Mouse (Mus musculus) CH12F3 (cell line): ENCODE data around the gene Atp2b4.
"Not testable (repeated sequence)": the region's sequence is repeated elsewhere in the genome, so short reads cannot be mapped to it uniquely, and the experiment has no call there.

Source experiments
- in situ Hi-C: fragments of 300-500 bp; cut with MboI; formaldehyde crosslinking; loops from 2 replicates; pipeline ENCODE4 v1.14.3; 2020; ENCODE audit warnings: low sequenced_read_pairs

Atp2b4 gene

GRCm38 (mm10) chr1:133751621-133752020, 49.2 kb downstream of the Atp2b4 start:
- in situ Hi-C loops, result no loop called here

GRCm38 (mm10) chr1:133749954-133750353, 50.9 kb downstream of the Atp2b4 start:
- in situ Hi-C loops, result no loop called here

GRCm38 (mm10) chr1:133745078-133745495, 55.8 kb downstream of the Atp2b4 start:
- in situ Hi-C loops, result no loop called here

DNA sequence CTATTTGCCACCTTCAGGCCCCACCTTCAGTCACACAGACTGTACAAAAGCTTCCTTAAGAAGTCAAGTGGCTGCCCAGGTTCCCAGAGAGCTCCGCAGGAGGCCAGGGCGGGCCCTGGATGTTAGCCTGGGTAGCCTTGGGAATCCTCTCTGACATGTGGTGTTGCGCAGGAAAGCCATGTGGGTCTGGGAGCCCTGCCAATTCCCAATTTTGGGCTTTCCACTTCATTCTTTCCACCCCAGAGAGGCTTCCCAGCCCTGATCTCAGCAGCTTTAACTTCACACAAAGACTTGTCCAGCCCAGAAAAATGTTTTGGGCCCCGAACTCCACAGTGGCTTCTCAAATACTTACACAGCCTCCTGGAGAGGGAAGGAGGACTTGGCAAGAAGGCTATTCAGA, 56.2 kb downstream of the Atp2b4 start:
- in situ Hi-C loops, result no loop called here

GRCm38 (mm10) chr1:133742517-133742916, 58.3 kb downstream of the Atp2b4 start:
- in situ Hi-C loops, result no loop called here

GRCm38 (mm10) chr1:133741881-133742434, 58.9 kb downstream of the Atp2b4 start:
- in situ Hi-C loops, result no loop called here

DNA sequence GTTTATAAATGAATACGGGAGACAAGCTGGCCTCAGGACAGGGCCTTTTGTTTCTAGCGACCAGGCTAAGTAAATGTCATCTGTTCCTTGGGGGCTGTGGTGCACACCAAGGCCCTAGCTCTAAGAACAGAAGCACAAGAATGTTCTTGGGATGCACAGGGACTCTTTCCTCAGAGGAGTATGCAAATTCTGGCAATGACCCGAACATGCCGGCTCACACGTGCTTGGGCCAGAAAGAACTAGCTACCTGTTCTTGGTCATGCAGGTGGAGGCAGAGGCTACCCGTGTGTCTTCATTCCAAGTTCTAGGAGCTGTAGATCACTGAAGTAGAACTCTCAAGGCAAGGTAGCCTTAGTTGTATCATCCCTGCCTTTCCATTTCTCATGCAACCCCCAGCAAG, 59.7 kb downstream of the Atp2b4 start:
- in situ Hi-C loops, result no loop called here

- in situ Hi-C loops, result loop anchor here (5.0 to 10.0 kb wide), 2 partner anchors 156 to 308 kb away; no protein-coding TSS in a partner anchor
These were observed 64.2 kb downstream of the Atp2b4 start for GRCm38 (mm10) chr1:133736664-133737063.

- in situ Hi-C loops, result loop anchor here (5.0 to 10.0 kb wide), 2 partner anchors 156 to 309 kb away; no protein-coding TSS in a partner anchor
These were observed 64.7 kb downstream of the Atp2b4 start for GRCm38 (mm10) chr1:133735995-133736652.

- in situ Hi-C loops, result loop anchor here (10.0 kb wide), 1 partner anchor 312 kb away; no protein-coding TSS in a partner anchor
These were observed 68.0 kb downstream of the Atp2b4 start for GRCm38 (mm10) chr1:133732814-133733213.

DNA sequence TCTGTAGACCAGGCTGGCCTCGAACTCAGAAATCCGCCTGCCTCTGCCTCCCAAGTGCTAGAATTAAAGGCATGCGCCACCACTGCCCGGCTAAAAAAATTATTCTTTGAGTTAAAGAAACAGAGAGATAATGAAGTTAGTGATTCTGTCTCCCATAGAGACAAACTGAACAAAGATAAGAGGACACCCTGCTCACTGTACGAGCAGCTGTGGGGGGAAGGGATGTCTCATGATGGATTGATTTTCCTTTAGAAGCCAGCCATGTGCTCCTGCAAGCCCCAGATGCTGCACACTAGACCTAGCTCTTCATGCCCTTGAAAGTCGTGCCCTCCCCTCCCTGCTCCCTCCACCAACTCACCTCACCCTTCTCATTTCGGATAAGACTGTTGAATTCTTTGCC, 72.5 kb downstream of the Atp2b4 start:
- in situ Hi-C loops, result no loop called here

DNA sequence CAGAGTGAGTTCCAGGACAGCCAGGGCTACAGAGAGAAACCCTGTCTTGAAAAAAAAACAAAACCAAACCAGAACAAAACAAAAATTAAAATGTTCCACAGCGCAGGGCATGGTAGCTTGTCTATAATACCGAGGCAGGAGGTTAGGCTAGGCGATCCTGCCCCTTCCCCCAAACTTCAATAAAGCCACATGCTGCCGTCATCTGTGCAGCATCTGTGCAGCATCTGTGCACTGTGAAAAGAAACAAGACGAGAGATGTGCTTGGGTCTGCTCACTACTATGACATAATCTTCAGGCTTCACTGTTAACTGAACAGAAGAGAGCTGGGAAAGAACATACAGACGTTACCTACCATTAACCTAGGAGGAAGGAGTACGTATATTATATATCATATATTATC, 80.5 kb downstream of the Atp2b4 start:
- in situ Hi-C loops, result no loop called here

GRCm38 (mm10) chr1:133718786-133719185, 82.1 kb downstream of the Atp2b4 start:
- in situ Hi-C loops, result no loop called here

GRCm38 (mm10) chr1:133718296-133718695, 82.5 kb downstream of the Atp2b4 start:
- in situ Hi-C loops, result no loop called here

DNA sequence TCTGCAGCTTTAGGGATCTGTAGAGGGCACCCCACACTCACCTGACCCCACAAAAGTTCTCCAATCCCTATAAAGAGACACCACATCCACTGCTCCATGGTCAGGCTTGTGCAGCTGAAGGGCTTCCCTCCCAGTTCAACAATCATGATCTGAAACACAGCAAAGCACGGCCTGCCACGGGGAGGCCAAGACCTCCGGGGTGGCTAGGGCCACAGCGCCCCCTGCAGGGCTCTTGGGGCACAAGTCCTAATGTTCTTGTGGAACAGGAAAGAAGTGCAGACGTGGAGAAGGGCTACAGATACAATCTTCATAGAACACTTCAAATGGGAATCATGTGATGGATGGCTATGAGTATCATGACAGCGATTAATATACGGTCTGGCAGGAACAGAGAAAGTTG, 84.4 kb downstream of the Atp2b4 start:
- in situ Hi-C loops, result no loop called here

GRCm38 (mm10) chr1:133715191-133715590, 85.7 kb downstream of the Atp2b4 start:
- in situ Hi-C loops, result no loop called here

DNA sequence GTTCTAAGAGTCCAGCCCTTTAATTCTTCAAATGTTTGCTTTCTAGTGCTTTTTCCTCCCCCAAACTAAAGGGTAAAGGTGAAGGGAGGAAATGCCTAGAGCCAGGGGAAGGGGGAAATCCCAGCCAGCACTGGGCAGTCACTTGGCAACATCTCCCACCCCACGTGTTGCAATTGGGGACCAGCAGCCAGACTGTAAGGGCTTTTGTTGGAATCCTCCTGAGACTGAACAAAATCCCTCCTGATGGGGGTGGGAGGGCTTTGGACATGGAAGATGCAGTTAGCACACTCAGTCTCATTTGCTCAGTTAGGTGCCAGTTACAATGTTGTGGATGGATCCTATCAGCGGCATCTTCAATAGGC, 87.9 kb downstream of the Atp2b4 start:
- in situ Hi-C loops, result no loop called here

DNA sequence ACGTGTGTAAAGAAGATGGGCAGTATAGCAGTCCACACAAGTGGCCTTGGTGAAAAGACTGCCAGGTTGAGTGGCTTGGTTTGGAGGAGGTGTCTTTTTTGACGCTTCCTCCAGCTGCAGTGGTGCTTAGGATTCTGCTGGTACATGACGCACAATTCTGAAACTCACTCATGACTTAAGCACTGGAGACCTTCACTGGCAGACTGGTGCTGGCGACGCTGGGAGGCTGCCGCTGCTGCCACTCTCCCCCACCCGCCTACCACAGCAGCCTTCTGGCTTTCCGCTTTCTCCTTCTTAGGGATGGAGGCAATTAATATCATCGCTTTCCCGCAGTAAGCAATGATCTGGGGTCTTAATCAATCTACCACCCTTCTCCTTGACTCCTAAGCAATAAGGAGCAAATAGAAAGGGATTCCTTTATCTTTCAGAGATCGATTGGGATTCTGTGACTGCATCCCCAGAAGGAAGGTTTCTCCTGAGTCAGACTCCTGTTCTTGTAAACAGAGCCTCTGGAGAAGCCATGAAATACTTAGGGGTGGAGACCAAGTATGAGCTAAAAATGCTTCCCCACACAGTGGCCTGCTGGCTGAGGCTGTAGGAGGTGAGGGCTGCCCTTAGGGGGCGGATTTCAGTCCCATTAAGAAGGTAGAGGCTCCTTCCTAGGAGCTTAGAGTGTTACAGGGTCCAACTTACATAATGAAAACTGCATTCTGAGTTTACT, 88.4 kb downstream of the Atp2b4 start:
- in situ Hi-C loops, result no loop called here

- in situ Hi-C loops, result no loop called here
These were observed 89.5 kb downstream of the Atp2b4 start for GRCm38 (mm10) chr1:133711376-133711775.

GRCm38 (mm10) chr1:133710895-133711294, 89.9 kb downstream of the Atp2b4 start:
- in situ Hi-C loops, result no loop called here

DNA sequence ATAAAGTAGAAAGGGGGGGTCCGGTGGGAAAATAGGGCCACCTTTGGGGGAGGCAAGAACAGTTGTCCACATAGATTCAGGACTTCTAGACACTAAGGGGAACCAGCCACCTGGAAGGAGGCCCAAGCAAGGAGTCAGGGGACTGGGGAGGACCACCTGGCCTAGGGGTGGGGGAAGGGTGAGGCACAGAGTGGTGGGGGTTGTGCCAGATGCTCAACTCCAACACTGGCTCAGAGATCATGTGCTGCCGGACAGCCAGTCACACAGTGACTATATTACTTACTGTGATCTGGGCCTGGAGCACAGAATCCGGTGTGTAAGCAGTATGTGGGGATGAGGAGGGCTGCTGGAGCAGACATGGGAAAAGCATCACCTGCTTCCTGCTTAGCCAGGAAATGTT, 91.5 kb downstream of the Atp2b4 start:
- in situ Hi-C loops, result no loop called here

GRCm38 (mm10) chr1:133701824-133702223, 99.0 kb downstream of the Atp2b4 start:
- in situ Hi-C loops, result not testable (repeated sequence)
